Mouse (Mus musculus) megakaryocyte, embryonic 14.5 days (primary cell): ENCODE data around the gene Cyth3.

Experiments used
- FLI1 ChIP-seq: IDR thresholded peaks from 2 replicates; pipeline ENCODE4 v1.6.1; 2012; ENCODE audit warnings: low read length, inconsistent platforms, mixed read lengths
- GATA1 ChIP-seq: IDR thresholded peaks from 3 replicates; pipeline ENCODE4 v1.6.1; 2012; ENCODE audit warnings: mixed read lengths, low read length, inconsistent platforms, borderline replicate concordance

DNA sequence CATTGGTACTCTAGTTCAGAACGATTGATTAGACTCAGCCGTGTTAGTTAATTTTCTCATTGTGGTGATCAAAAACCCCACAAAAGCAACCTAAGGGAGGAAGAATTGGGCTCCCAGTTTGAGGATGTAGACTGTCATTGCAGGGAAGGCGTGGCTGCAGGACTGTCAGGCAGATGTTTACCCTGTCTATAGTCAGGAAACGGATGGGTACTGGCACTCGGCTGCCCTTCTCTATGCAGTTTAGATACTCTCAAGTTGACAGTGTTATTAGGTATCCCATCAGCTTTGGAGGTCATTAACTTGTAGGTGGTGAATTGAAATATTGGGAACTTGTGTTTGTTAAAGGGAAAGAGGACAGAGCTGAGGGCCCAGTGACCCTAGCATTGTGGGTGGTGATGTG lies 23.7 kb downstream of the Cyth3 start:
- TF ChIP-seq GATA1, result no peak
- no peak for TF ChIP-seq FLI1
